Mouse (Mus musculus) liver, embryonic 14 days (tissue): ENCODE measurements around the gene Rgs14. TPM values are rescaled to one million over a fixed set of nuclear protein-coding genes. Genes with fewer than 3 reads are reported as not detected.

Experiments
- polyA plus RNA-seq: library from polyadenylated mRNA; depleted of rRNA; stranded (reverse); fragments of >200 nt; gene quantifications from 2 replicates; pipeline ENCODE4 v1.2.3, GENCODE M21; 2012; rRNA removed

Gene Rgs14
- 1.3 and 1.6 TPM in 2 replicates for polyA plus RNA-seq

DNA sequence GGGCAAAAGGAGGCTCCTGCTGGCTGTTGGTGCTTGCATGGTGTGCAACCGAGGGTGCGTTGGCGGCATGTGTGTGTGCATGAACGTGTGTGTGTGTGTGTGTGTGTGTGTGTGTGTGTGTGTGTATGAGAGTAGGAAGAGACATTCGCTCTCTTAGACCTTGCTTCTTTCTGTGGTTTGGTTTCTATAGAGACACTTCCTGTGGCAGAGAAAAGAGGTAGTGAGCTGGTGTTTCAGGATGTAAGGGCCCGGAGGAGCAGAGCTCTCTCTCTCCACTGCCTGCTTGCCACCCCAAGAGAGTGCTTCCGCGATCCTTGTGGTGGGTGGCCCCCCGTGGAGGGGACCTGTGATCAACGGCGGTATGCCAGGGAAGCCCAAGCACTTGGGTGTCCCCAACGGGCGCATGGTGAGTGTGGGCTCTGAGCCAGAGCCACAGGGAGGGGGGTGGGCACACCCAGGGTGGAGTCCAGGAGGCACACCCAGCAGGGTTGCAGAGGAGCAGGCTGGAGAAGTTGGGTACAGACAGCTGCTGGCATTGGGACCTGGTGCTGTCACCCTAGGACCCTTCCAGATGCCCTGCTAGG is at the start of gene Rgs14:
Rgs14 (plus strand) TSS at position 202 of the 584 bp plus-strand sequence.

DNA sequence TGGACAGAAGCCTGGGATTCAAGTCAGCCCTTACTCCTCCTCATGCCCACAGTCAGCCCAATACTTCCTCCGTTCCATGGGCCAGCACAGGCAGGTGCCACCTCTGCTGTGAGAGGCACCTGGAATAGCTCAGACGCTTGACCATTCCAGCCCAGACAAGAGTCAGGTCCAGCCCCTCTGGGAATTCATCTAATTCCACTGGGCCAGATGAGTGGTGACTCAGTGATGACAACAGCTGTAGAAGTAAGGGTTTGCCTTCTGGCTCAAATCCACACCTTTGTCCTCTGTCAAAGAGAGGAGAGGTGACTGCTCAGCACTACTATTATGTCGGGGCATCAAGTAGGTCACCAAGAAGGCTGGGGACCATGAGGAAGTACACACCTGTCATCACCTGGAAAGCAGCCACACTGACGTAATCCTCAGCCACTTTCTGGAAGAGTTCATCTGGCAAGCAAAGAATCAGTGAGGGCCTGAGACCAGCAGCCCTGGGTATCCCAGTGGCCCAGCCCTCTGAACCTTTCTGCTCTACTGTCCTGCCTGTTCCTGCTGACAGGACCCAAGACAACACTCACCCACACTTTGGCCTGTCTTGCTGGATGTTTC is 49.5 kb upstream of the Rgs14 start, which contains the start of gene Prelid1:
Prelid1 (plus strand) TSS at position 570 of the 603 bp plus-strand sequence.

DNA sequence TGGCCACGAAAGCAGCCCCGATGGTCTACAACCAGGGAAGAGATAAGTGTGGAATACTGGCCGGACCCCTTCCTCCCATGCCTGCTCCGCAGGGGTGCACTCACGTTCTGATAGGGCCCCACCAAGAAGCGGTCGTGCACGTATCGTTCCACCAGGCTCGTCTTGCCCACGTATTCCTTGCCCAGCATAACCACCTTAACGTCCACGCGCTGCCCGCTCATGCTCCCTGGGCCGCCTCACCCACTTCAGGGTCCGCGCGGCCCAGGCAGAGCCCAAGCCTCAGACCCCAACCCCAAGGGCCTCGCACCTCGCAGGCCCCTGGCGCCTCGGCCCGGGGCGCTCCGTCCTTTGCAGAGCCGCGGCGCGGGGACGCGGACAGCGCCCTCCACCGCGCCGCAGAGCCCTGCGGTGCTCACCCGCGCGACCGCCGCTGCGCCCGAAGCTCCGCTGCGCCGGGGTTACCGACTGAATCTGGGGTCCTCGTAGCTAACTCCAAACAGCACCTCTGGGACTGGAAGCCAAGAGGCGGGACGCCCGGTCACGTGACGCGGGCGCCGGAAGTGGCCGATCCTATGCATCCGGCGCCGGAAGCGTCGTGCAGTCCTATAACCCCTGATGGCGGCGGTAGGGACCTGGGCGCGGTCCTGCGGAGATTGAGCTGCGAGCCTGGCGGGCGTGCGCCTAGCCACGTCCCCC is 48.0 kb upstream of the Rgs14 start, which contains the start of gene Rab24:
Rab24 (minus strand) TSS at position 513 of the 696 bp plus-strand sequence.

GRCm38 (mm10) chr13:55329683-55330566 is 39.6 kb upstream of the Rgs14 start, which contains the start of gene Mxd3:
Gene Mxd3, minus strand, starts transcription at chr13:55329823.

GRCm38 (mm10) chr13:55362453-55363060 is 7.0 kb upstream of the Rgs14 start, which contains the start of gene Lman2:
Gene Lman2, minus strand, starts transcription at chr13:55362783.

GRCm38 (mm10) chr13:55398088-55398487 is 28.6 kb downstream of the Rgs14 start, which contains the start of gene Slc34a1:
Gene Slc34a1, plus strand, starts transcription at chr13:55398187.

GRCm38 (mm10) chr13:55414743-55415380 is 45.3 kb downstream of the Rgs14 start, which contains the start of gene Pfn3:
Gene Pfn3, minus strand, starts transcription at chr13:55415232.

DNA sequence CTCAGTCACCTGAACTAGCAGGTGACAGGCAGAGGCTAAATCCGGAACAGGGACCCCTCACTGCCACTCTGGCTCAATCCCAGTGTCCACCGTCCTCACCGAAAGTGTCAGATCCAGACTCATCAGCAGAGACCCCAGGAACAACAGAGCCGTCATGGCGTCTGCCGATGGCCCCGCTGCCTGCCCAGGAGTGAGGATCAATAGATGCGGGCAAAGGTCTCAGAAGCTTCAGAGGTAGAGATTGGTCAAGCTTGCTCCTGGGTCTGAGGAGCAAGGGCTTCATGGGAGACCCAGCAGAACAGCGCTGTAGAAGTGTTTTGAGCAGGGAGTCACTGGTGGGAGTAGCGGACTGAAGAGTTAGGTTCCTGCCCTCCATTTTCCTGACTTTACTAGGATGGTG is 57.1 kb downstream of the Rgs14 start, which contains the start of gene F12:
F12 (minus strand) TSS at position 181 of the 400 bp plus-strand sequence.

Other genes starting within 250 kb of the Rgs14 start
- not detected in 2 replicates for gene Gm17617, start 236.2 kb upstream of the Rgs14 start, polyA plus RNA-seq
- 3.7 and 4.2 TPM in 2 replicates for gene Fgfr4, start 217.1 kb upstream of the Rgs14 start, polyA plus RNA-seq
- gene Nsd1, start 159.9 kb upstream of the Rgs14 start, polyA plus RNA-seq = 8.5 and 9.9 TPM in 2 replicates
- 106 and 131 TPM in 2 replicates for gene Prelid1, start 49.2 kb upstream of the Rgs14 start, polyA plus RNA-seq
- gene Rab24, start 47.8 kb upstream of the Rgs14 start, polyA plus RNA-seq = 46.2 and 48.4 TPM in 2 replicates
- gene Mxd3, start 39.9 kb upstream of the Rgs14 start, polyA plus RNA-seq = 28.7 and 32.2 TPM in 2 replicates
- gene Lman2, start 6.9 kb upstream of the Rgs14 start, polyA plus RNA-seq = 33.8 and 37.5 TPM in 2 replicates
- not detected in 2 replicates for gene Slc34a1, start 28.5 kb downstream of the Rgs14 start, polyA plus RNA-seq
- gene Pfn3, start 45.5 kb downstream of the Rgs14 start, polyA plus RNA-seq = not detected in 2 replicates
- 48.2 and 48.8 TPM in 2 replicates for gene F12, start 57.1 kb downstream of the Rgs14 start, polyA plus RNA-seq
- gene Grk6, start 75.3 kb downstream of the Rgs14 start, polyA plus RNA-seq = 23.9 and 26.4 TPM in 2 replicates
- 0.27 and 0.45 TPM in 2 replicates for gene Prr7, start 94.5 kb downstream of the Rgs14 start, polyA plus RNA-seq
- gene Dbn1, start 118.4 kb downstream of the Rgs14 start, polyA plus RNA-seq = 4.4 and 6.9 TPM in 2 replicates
- gene Pdlim7, start 143.9 kb downstream of the Rgs14 start, polyA plus RNA-seq = 12.5 and 13.1 TPM in 2 replicates
- gene Dok3, start 159.6 kb downstream of the Rgs14 start, polyA plus RNA-seq = 3.9 and 4.9 TPM in 2 replicates
- gene Ddx41, start 166.9 kb downstream of the Rgs14 start, polyA plus RNA-seq = 27.1 and 31.4 TPM in 2 replicates
- 16.9 and 20.4 TPM in 2 replicates for gene Fam193b, start 201.4 kb downstream of the Rgs14 start, polyA plus RNA-seq
- gene Tmed9, start 204.0 kb downstream of the Rgs14 start, polyA plus RNA-seq = 57.0 and 61.6 TPM in 2 replicates
- 5.0 and 5.8 TPM in 2 replicates for gene B4galt7, start 230.2 kb downstream of the Rgs14 start, polyA plus RNA-seq